Mouse (Mus musculus): ENCODE data around the gene Car4.

Gene Car4

GRCm38 (mm10) chr11:84958271-84958630, 665 bp downstream of the Car4 start:
- no peak for DNase-seq (ENCODE audit: extremely low spot score)

- DNase-seq (ENCODE audit: extremely low spot score), result no peak
Measured at GRCm38 (mm10) chr11:84959181-84959580, 1.6 kb downstream of the Car4 start.

GRCm38 (mm10) chr11:84959701-84960181, 2.2 kb downstream of the Car4 start:
- DNase-seq (ENCODE audit: extremely low spot score), result peak; percentile 75

- DNase-seq (ENCODE audit: extremely low spot score), result no peak
Measured at GRCm38 (mm10) chr11:84960291-84960690, 2.7 kb downstream of the Car4 start.

- DNase-seq (ENCODE audit: extremely low spot score), result no peak
Measured at GRCm38 (mm10) chr11:84960780-84961179, 3.2 kb downstream of the Car4 start.

- no peak for DNase-seq (ENCODE audit: extremely low spot score)
Measured at GRCm38 (mm10) chr11:84961571-84961970, 4.0 kb downstream of the Car4 start.

GRCm38 (mm10) chr11:84962536-84962935, 5.0 kb downstream of the Car4 start:
- no peak for DNase-seq (ENCODE audit: extremely low spot score)

GRCm38 (mm10) chr11:84963556-84963955, 6.0 kb downstream of the Car4 start:
- DNase-seq (ENCODE audit: extremely low spot score), result no peak

GRCm38 (mm10) chr11:84966696-84967095, 9.1 kb downstream of the Car4 start:
- DNase-seq (ENCODE audit: extremely low spot score), result no peak

- peak; percentile 65 for DNase-seq (ENCODE audit: extremely low spot score)
Measured at GRCm38 (mm10) chr11:84967113-84967512, 9.5 kb downstream of the Car4 start.

- DNase-seq (ENCODE audit: extremely low spot score), result no peak
Measured at GRCm38 (mm10) chr11:84968309-84968708, 10.7 kb downstream of the Car4 start.

GRCm38 (mm10) chr11:84968775-84969174, 11.2 kb downstream of the Car4 start:
- DNase-seq (ENCODE audit: extremely low spot score), result no peak

- no peak for DNase-seq (ENCODE audit: extremely low spot score)
Measured at GRCm38 (mm10) chr11:84972067-84972466, 14.5 kb downstream of the Car4 start.

- no peak for DNase-seq (ENCODE audit: extremely low spot score)
Measured at GRCm38 (mm10) chr11:84973661-84974060, 16.1 kb downstream of the Car4 start.

- DNase-seq (ENCODE audit: extremely low spot score), result no peak
Measured at GRCm38 (mm10) chr11:84974582-84974981, 17.0 kb downstream of the Car4 start.

GRCm38 (mm10) chr11:84976706-84977105, 19.1 kb downstream of the Car4 start:
- DNase-seq (ENCODE audit: extremely low spot score), result no peak

- no peak for DNase-seq (ENCODE audit: extremely low spot score)
Measured at GRCm38 (mm10) chr11:84977385-84977952, 19.9 kb downstream of the Car4 start.

- peak; percentile 54 for DNase-seq (ENCODE audit: extremely low spot score)
Measured at GRCm38 (mm10) chr11:84978113-84978512, 20.5 kb downstream of the Car4 start.

- no peak for DNase-seq (ENCODE audit: extremely low spot score)
Measured at GRCm38 (mm10) chr11:84979351-84979750, 21.8 kb downstream of the Car4 start.

- DNase-seq (ENCODE audit: extremely low spot score), result no peak
Measured at GRCm38 (mm10) chr11:84980697-84981096, 23.1 kb downstream of the Car4 start.

- no peak for DNase-seq (ENCODE audit: extremely low spot score)
Measured at GRCm38 (mm10) chr11:84985421-84985820, 27.8 kb downstream of the Car4 start.

- DNase-seq (ENCODE audit: extremely low spot score), result no peak
Measured at GRCm38 (mm10) chr11:84988341-84988919, 30.8 kb downstream of the Car4 start.

GRCm38 (mm10) chr11:84992996-84993395, 35.4 kb downstream of the Car4 start:
- DNase-seq (ENCODE audit: extremely low spot score), result no peak

- DNase-seq (ENCODE audit: extremely low spot score), result no peak
Measured at GRCm38 (mm10) chr11:84995241-84995640, 37.7 kb downstream of the Car4 start.
